Mouse (Mus musculus) embryonic facial prominence, embryonic 12.5 days (tissue): ENCODE data around the gene Hdac7. TPM values are rescaled to one million over a fixed set of nuclear protein-coding genes. Genes with fewer than 3 reads are reported as not detected.

Experiments
- ATAC-seq: fragments of 200-750 bp; cut with Nextera tagmentation; 2 replicates; pipeline ENCODE4 v1.8.0; 2017; ENCODE audit not compliant: insufficient number of reproducible peaks, insufficient read depth, low FRiP score, low TSS enrichment
- H3K27ac ChIP-seq: fragments of 300-500 bp; sonication (generic); 2 replicates; pipeline ENCODE4 v1.5.1; 2016; ENCODE audit warnings: mild to moderate bottlenecking
- H3K27me3 ChIP-seq: fragments of 300-500 bp; sonication (generic); 2 replicates; pipeline ENCODE4 v1.6.1; 2016; ENCODE audit warnings: mild to moderate bottlenecking, moderate library complexity
- H3K36me3 ChIP-seq: fragments of 300-500 bp; sonication (generic); 2 replicates; pipeline ENCODE4 v1.6.1; 2016; ENCODE audit warnings: mild to moderate bottlenecking
- H3K4me1 ChIP-seq: fragments of 300-500 bp; sonication (generic); 2 replicates; pipeline ENCODE4 v1.6.1; 2016
- H3K4me2 ChIP-seq: fragments of 300-500 bp; sonication (generic); replicated peaks from 2 replicates; pipeline ENCODE4 v1.6.1; 2016; ENCODE audit warnings: mild to moderate bottlenecking, moderate library complexity
- H3K4me3 ChIP-seq: fragments of 300-500 bp; sonication (generic); 2 replicates; pipeline ENCODE4 v1.5.1; 2016; ENCODE audit warnings: mild to moderate bottlenecking
- H3K9ac ChIP-seq: fragments of 300-500 bp; sonication (generic); 2 replicates; pipeline ENCODE4 v1.6.1; 2016; ENCODE audit warnings: mild to moderate bottlenecking, moderate library complexity
- H3K9me3 ChIP-seq: fragments of 300-500 bp; sonication (generic); 2 replicates; pipeline ENCODE4 v1.6.1; 2016; ENCODE audit warnings: mild to moderate bottlenecking, moderate library complexity
- WGBS: fragments of 180-500 bp; shearing (Covaris S2); methylation state at CpG from one replicate; pipeline ENCODE4 v1.1.7; 2016; 5-methylcytosine and 5-hydroxymethylcytosine counted together
- polyA plus RNA-seq: library from polyadenylated mRNA; unstranded; fragments of >200 nt; fragmentation: Nextera tagmentation; extraction: Ambion mirVana; gene quantifications from 2 replicates; pipeline ENCODE4 v1.2.1, GENCODE M21; 2016

The Hdac7 gene
- polyA plus RNA-seq, 1 experiment from 2014 or later, result 33.5 TPM

- H3K4me2 ChIP-seq, result peak overlapping the region; percentile 94
- no peaks in the 10 kb centered on the region for H3K36me3 ChIP-seq
- peaks cover 41% of the 10 kb centered on the region for H3K27me3 ChIP-seq
- H3K9me3 ChIP-seq, result no peaks in the 10 kb centered on the region
- no peak for ATAC-seq
- H3K27ac ChIP-seq, result 0 out of 2 replicates have a peak overlapping the region, but pooled peaks have one; percentile 54
- WGBS, result 1% methylated on average over 18 of the region's 18 CpGs
- H3K4me1 ChIP-seq, result peaks cover 43% of the 10 kb centered on the region
- H3K9ac ChIP-seq, result peak overlapping the region; percentile 47
- H3K4me3 ChIP-seq, result peak overlapping the region; percentile 48
Observed at GRCm38 (mm10) chr15:97768192-97768591, 76.1 kb downstream of the Hdac7 start.

GRCm38 (mm10) chr15:97767280-97768186 lies 76.8 kb downstream of the Hdac7 start, which contains the start of gene Rapgef3:
Gene Rapgef3 (minus strand): TSS chr15:97767972.
- Histone ChIP-seq H3K27ac (peak within 1 kb of the TSS; percentile 54; the same call in 1 of the 2 replicates), H3K9ac (peak within 1 kb of the TSS; percentile 47), H3K4me2 (peak within 1 kb of the TSS; percentile 94), H3K9me3 (no peaks in the 10 kb centered on the region), H3K4me1 (peaks cover 37% of the 10 kb centered on the region), H3K36me3 (no peaks in the 10 kb centered on the region), H3K4me3 (peak within 1 kb of the TSS; percentile 48), H3K27me3 (peaks cover 41% of the 10 kb centered on the region)
- ATAC-seq, result peak; percentile 76
- WGBS, result under 1% methylated on average over 43 of the region's 44 CpGs

- H3K4me1 ChIP-seq, result peaks cover 36% of the 10 kb centered on the region
- 0 out of 2 replicates have a peak overlapping the region, but pooled peaks have one; percentile 47 for H3K9ac ChIP-seq
- ATAC-seq, result no peak
- H3K27ac ChIP-seq, result 0 out of 2 replicates have a peak overlapping the region, but pooled peaks have one; percentile 38
- H3K9me3 ChIP-seq, result no peaks in the 10 kb centered on the region
- H3K36me3 ChIP-seq, result no peaks in the 10 kb centered on the region
- H3K27me3 ChIP-seq, result peaks cover 41% of the 10 kb centered on the region
- 11% methylated on average over 23 of the region's 23 CpGs for WGBS
- peak overlapping the region; percentile 94 for H3K4me2 ChIP-seq
- peak overlapping the region; percentile 48 for H3K4me3 ChIP-seq
Observed at GRCm38 (mm10) chr15:97766594-97767279, 77.6 kb downstream of the Hdac7 start.

- no peak for ATAC-seq
- 21% methylated on average over 8 of the region's 8 CpGs for WGBS
- peaks cover 36% of the 10 kb centered on the region for H3K27me3 ChIP-seq
Observed at GRCm38 (mm10) chr15:97766194-97766593, 78.1 kb downstream of the Hdac7 start.

GRCm38 (mm10) chr15:97765090-97765794 lies 79.1 kb downstream of the Hdac7 start:
- Histone ChIP-seq H3K9ac (no peak overlapping the region), H3K27ac (no peak overlapping the region), H3K9me3 (no peaks in the 10 kb centered on the region), H3K4me3 (no peak overlapping the region), H3K4me1 (peaks cover 36% of the 10 kb centered on the region), H3K4me2 (peak overlapping the region; percentile 94), H3K27me3 (peaks cover 35% of the 10 kb centered on the region), H3K36me3 (no peaks in the 10 kb centered on the region)
- no peak for ATAC-seq
- WGBS, result 32% methylated on average over 13 of the region's 13 CpGs

More at GRCm38 (mm10) chr15:97766194-97766593, 78.1 kb downstream of the Hdac7 start:
- H3K9me3 ChIP-seq, result no peaks in the 10 kb centered on the region
- no peak overlapping the region for H3K9ac ChIP-seq
- H3K4me3 ChIP-seq, result peak overlapping the region; percentile 48
- H3K4me2 ChIP-seq, result peak overlapping the region; percentile 94
- peaks cover 36% of the 10 kb centered on the region for H3K4me1 ChIP-seq
- H3K27ac ChIP-seq, result no peak overlapping the region
- H3K36me3 ChIP-seq, result no peaks in the 10 kb centered on the region

GRCm38 (mm10) chr15:97764532-97764931 lies 79.8 kb downstream of the Hdac7 start:
- Histone ChIP-seq H3K9me3 (no peaks in the 10 kb centered on the region), H3K27me3 (peaks cover 31% of the 10 kb centered on the region), H3K4me2 (no peak overlapping the region), H3K36me3 (no peaks in the 10 kb centered on the region), H3K4me1 (peaks cover 36% of the 10 kb centered on the region), H3K27ac (no peak overlapping the region), H3K4me3 (no peak overlapping the region), H3K9ac (no peak overlapping the region)
- whole genome bisulfite sequencing, result 74% methylated on average over 2 of the region's 2 CpGs
- no peak for ATAC-seq

GRCm38 (mm10) chr15:97763256-97764049 lies 80.8 kb downstream of the Hdac7 start:
- peaks cover 31% of the 10 kb centered on the region for H3K27me3 ChIP-seq
- WGBS, result 51% methylated on average over 9 of the region's 9 CpGs
- H3K4me1 ChIP-seq, result peaks cover 34% of the 10 kb centered on the region

GRCm38 (mm10) chr15:97762733-97763132 lies 81.6 kb downstream of the Hdac7 start:
- H3K4me3 ChIP-seq, result no peak overlapping the region
- H3K4me1 ChIP-seq, result peaks cover 29% of the 10 kb centered on the region
- no peak overlapping the region for H3K9ac ChIP-seq
- no peak overlapping the region for H3K27ac ChIP-seq
- no peaks in the 10 kb centered on the region for H3K36me3 ChIP-seq
- ATAC-seq, result no peak
- H3K9me3 ChIP-seq, result no peaks in the 10 kb centered on the region
- WGBS, result 42% methylated on average over 9 of the region's 9 CpGs
- H3K4me2 ChIP-seq, result no peak overlapping the region
- H3K27me3 ChIP-seq, result peaks cover 27% of the 10 kb centered on the region

More at GRCm38 (mm10) chr15:97763256-97764049, 80.8 kb downstream of the Hdac7 start:
- H3K36me3 ChIP-seq, result no peaks in the 10 kb centered on the region
- ATAC-seq, result no peak
- no peak overlapping the region for H3K4me3 ChIP-seq
- H3K9me3 ChIP-seq, result no peaks in the 10 kb centered on the region
- no peak overlapping the region for H3K27ac ChIP-seq
- no peak overlapping the region for H3K9ac ChIP-seq
- H3K4me2 ChIP-seq, result no peak overlapping the region

GRCm38 (mm10) chr15:97761438-97761837 lies 82.9 kb downstream of the Hdac7 start:
- H3K4me3 ChIP-seq, result no peak overlapping the region
- peaks cover 14% of the 10 kb centered on the region for H3K27me3 ChIP-seq
- peaks cover 16% of the 10 kb centered on the region for H3K4me1 ChIP-seq
- no peak overlapping the region for H3K27ac ChIP-seq
- H3K9me3 ChIP-seq, result no peaks in the 10 kb centered on the region
- no peaks in the 10 kb centered on the region for H3K36me3 ChIP-seq
- no peak overlapping the region for H3K9ac ChIP-seq
- WGBS, result 38% methylated on average over 13 of the region's 13 CpGs
- H3K4me2 ChIP-seq, result no peak overlapping the region
- ATAC-seq, result no peak

GRCm38 (mm10) chr15:97760952-97761351 lies 83.3 kb downstream of the Hdac7 start:
- 74% methylated on average over 5 of the region's 5 CpGs for WGBS
- Histone ChIP-seq H3K4me1 (peaks cover 11% of the 10 kb centered on the region), H3K9ac (no peak overlapping the region), H3K27me3 (peaks cover 13% of the 10 kb centered on the region; the same call in 1 of the 2 replicates), H3K36me3 (no peaks in the 10 kb centered on the region), H3K27ac (no peak overlapping the region), H3K9me3 (no peaks in the 10 kb centered on the region), H3K4me2 (no peak overlapping the region), H3K4me3 (no peak overlapping the region)
- no peak for ATAC-seq
